Mouse (Mus musculus): ENCODE results near the gene Olah. TPM values are rescaled to one million over a fixed set of nuclear protein-coding genes. Genes with fewer than 3 reads are reported as not detected.
"Not testable (repeated sequence)": the region's sequence is repeated elsewhere in the genome, so short reads cannot be mapped to it uniquely, and the experiment has no call there.

The Olah gene
- polyA plus RNA-seq (2015; fragmentation: Nextera tagmentation; extraction: Ambion mirVana) = not detected in 2 replicates

DNA sequence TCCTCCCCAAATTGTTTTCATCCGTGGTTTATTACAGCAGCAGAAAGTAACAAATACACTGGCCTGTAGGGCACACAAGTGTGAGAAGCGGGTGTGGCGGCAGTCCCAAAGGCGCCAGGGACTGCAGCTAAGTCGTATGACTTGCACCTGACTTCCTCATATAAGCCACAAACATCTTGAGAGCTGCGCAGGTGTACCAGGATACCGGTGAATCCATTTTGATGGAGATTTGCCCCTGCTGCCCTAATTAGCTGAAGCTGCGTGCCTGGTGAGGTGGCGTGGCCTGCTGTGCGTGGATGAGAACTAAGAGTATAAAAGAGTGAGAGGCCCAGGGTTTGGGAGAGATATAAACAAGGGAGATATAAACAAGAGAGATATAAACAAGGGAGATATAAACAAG is at the start of gene Olah:
TSS of gene Olah (minus strand) at position 101 of the 400 bp plus-strand sequence.
- not testable (repeated sequence) for H3K27ac ChIP-seq (ENCODE audit: low read depth); H3K27me3 ChIP-seq (ENCODE audit: insufficient read depth, low read length); ATAC-seq; H3K4me2 ChIP-seq (ENCODE audit: low read depth, low read length); H3K9ac ChIP-seq (replicated peaks); DNase-seq; H3K4me1 ChIP-seq (ENCODE audit: insufficient read depth); H3K9me3 ChIP-seq (ENCODE audit: low read length); H3K36me3 ChIP-seq (replicated peaks; ENCODE audit: insufficient read depth, low read length); H3K4me3 ChIP-seq (ENCODE audit: low read depth, low read length)
- WGBS (ENCODE audit: insufficient replicate concordance) = 63% methylated on average over 10 of the region's 10 CpGs

DNA sequence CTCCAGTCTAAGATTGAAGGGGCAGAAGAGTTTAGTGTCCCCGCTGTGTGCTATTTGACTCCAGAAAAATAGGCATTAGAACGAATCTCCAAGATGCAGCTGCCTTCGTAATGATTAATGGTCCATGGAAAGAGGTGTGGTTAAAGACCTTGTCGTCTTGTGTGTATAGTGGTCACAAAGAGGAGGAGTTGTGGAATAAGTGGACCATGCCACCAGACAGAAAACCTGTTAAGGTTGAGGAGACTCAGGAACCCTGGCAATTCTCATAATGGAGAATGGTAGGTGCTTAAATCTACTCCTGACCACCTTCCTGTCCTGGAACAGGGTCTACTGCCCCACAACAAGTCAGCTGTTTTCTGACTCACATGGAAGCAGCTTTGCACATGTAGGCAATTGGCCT is 49.0 kb upstream of the Olah start:
- H3K27me3 ChIP-seq (ENCODE audit: insufficient read depth, low read length) = no peaks in the 10 kb centered on the region
- no peak overlapping the region for H3K4me3 ChIP-seq (ENCODE audit: low read depth, low read length)
- no peak overlapping the region for H3K4me2 ChIP-seq (ENCODE audit: low read depth, low read length)
- TF ChIP-seq EP300 (IDR thresholded peaks at IDR 0.05; ENCODE audit: low read depth) = no peak
- no peak for TF ChIP-seq CTCF (IDR thresholded peaks at IDR 0.05; ENCODE audit: low read depth)
- no peaks in the 10 kb centered on the region for H3K4me1 ChIP-seq (ENCODE audit: insufficient read depth)
- WGBS (ENCODE audit: insufficient replicate concordance) = 83% methylated on average over 4 of the region's 4 CpGs
- H3K36me3 ChIP-seq (replicated peaks; ENCODE audit: insufficient read depth, low read length) = peaks cover 51% of the 10 kb centered on the region
- no peak for DNase-seq
- no peaks in the 10 kb centered on the region for H3K9me3 ChIP-seq (ENCODE audit: low read length)
- no peak overlapping the region for H3K27ac ChIP-seq (ENCODE audit: low read depth)
- no peak overlapping the region for H3K9ac ChIP-seq (replicated peaks)
- no peak for ATAC-seq

DNA sequence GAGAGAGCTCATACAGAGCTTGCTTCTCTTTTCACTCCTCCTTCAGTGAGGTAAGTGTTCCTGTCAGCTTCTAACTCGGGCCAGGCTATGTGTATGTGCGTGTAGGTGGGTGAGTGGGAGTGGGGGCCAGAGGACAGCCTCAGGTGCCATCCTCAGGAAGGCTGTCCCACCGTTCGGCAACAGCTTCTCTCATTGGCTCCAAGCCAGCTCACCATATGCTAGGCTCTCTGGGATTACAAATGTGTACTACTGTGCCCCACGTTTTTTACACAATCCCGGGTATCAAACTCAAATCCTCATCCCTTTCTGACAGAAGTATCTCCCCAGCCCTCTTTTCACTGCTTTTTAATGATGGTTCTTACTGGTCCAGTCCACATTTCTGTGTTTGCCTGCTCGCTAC is 47.2 kb upstream of the Olah start:
- H3K9me3 ChIP-seq (ENCODE audit: low read length) = no peaks in the 10 kb centered on the region
- ATAC-seq (no peak), DNase-seq (no peak)
- WGBS (ENCODE audit: insufficient replicate concordance) = 80% methylated on average over 7 of the region's 7 CpGs
- no peaks in the 10 kb centered on the region for H3K27me3 ChIP-seq (ENCODE audit: insufficient read depth, low read length)
- no peak overlapping the region for H3K27ac ChIP-seq (ENCODE audit: low read depth)
- H3K4me2 ChIP-seq (ENCODE audit: low read depth, low read length) = no peak overlapping the region
- no peak overlapping the region for H3K9ac ChIP-seq (replicated peaks)
- peaks cover 51% of the 10 kb centered on the region for H3K36me3 ChIP-seq (replicated peaks; ENCODE audit: insufficient read depth, low read length)
- TF ChIP-seq EP300 (IDR thresholded peaks at IDR 0.05; ENCODE audit: low read depth) = no peak
- TF ChIP-seq CTCF (IDR thresholded peaks at IDR 0.05; ENCODE audit: low read depth) = no peak
- no peak overlapping the region for H3K4me3 ChIP-seq (ENCODE audit: low read depth, low read length)
- no peaks in the 10 kb centered on the region for H3K4me1 ChIP-seq (ENCODE audit: insufficient read depth)

DNA sequence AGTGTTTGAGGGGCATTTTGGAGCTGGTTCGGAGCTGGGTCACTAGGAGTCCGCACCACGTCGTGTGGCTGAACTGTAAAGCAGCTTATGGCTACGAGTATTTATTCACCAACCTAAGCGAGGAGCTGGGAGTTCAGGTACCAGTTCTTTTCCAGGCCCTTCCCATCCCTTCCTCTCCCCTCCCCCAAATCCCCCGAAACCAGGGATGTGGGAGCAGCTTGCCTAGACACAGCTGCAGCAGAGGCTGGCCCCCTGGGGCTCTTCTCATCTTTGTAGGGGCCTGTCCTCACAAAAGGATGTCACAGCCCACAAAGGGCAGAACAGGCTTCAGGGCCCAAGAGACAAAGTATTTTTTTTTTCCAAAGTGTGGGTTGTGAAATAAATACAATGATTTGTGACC is 40.9 kb upstream of the Olah start:
- Histone ChIP-seq H3K9ac (replicated peaks) (no peak overlapping the region), H3K4me1 (ENCODE audit: insufficient read depth) (no peaks in the 10 kb centered on the region), H3K9me3 (ENCODE audit: low read length) (no peaks in the 10 kb centered on the region), H3K4me2 (ENCODE audit: low read depth, low read length) (no peak overlapping the region), H3K36me3 (replicated peaks; ENCODE audit: insufficient read depth, low read length) (peaks cover 41% of the 10 kb centered on the region), H3K27me3 (ENCODE audit: insufficient read depth, low read length) (no peaks in the 10 kb centered on the region), H3K4me3 (ENCODE audit: low read depth, low read length) (no peak overlapping the region), H3K27ac (ENCODE audit: low read depth) (no peak overlapping the region)
- TF ChIP-seq EP300 (IDR thresholded peaks at IDR 0.05; ENCODE audit: low read depth) = no peak
- TF ChIP-seq CTCF (IDR thresholded peaks at IDR 0.05; ENCODE audit: low read depth) = no peak
- DNase-seq (no peak), ATAC-seq (no peak)
- 79% methylated on average over 7 of the region's 7 CpGs for WGBS (ENCODE audit: insufficient replicate concordance)

DNA sequence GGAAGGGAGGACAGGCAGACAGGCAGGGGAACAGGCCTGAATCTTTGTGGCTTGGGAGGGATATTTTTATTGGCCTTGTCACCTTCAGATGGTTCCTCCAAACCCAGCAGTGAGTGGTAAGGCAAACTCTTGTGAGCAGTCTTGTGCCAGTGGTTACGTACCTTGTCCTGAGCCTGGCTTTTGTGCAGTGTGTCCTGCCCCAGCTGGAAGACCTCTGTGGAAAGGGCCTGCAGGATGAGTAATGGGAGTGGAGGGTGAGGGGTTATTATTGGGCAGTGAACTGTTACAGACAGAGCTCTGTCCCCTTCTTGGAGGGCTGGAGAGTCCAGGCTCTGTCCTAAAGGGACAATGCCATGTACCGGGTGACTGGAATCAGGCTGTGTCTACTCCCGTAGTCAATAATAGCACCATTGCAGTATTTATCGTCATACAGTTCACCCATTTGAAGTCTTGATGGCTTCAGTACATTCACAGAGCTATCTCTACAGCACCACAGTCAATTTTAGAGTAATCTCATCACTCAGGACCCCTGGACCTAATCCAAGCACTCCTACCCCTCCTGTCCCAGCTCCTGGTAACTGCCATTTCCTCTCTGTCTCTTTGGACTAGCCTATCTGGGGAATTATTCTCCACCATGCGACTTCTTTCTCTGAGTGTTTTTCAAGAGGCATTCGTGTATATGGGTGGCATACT is 38.5 kb upstream of the Olah start:
- no peak for DNase-seq
- no peak overlapping the region for H3K4me3 ChIP-seq (ENCODE audit: low read depth, low read length)
- H3K27me3 ChIP-seq (ENCODE audit: insufficient read depth, low read length) = no peaks in the 10 kb centered on the region
- H3K27ac ChIP-seq (ENCODE audit: low read depth) = no peak overlapping the region
- H3K36me3 ChIP-seq (replicated peaks; ENCODE audit: insufficient read depth, low read length) = peaks cover 29% of the 10 kb centered on the region
- 77% methylated on average over 6 of the region's 6 CpGs for WGBS (ENCODE audit: insufficient replicate concordance)
- ATAC-seq = no peak
- H3K9me3 ChIP-seq (ENCODE audit: low read length) = no peaks in the 10 kb centered on the region
- TF ChIP-seq CTCF (IDR thresholded peaks at IDR 0.05; ENCODE audit: low read depth) = no peak
- TF ChIP-seq EP300 (IDR thresholded peaks at IDR 0.05; ENCODE audit: low read depth) = no peak
- H3K4me1 ChIP-seq (ENCODE audit: insufficient read depth) = no peaks in the 10 kb centered on the region
- H3K9ac ChIP-seq (replicated peaks) = no peak overlapping the region
- no peak overlapping the region for H3K4me2 ChIP-seq (ENCODE audit: low read depth, low read length)

DNA sequence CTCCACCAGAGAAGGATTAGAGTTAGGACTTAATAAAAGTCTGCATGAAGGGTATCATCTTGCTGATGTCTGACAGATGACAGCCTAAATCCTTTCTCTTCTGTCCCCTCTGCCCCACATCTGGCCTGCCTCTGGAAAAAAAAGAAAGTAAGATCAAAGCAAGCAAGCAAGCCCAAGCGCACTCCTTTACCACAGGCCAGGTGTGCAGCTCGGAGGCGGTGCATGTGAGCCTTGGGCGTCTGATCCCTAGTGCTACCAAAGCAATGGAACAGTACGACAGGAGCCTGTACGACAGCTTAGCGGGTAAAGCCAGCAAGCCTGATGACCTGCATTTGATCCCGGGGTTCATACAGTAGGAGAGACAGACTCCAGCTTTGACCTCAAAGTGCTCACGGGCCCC is 33.9 kb upstream of the Olah start:
- no peaks in the 10 kb centered on the region for H3K9me3 ChIP-seq (ENCODE audit: low read length)
- no peak overlapping the region for H3K27ac ChIP-seq (ENCODE audit: low read depth)
- no peak overlapping the region for H3K4me3 ChIP-seq (ENCODE audit: low read depth, low read length)
- H3K4me1 ChIP-seq (ENCODE audit: insufficient read depth) = no peaks in the 10 kb centered on the region
- no peak for TF ChIP-seq CTCF (IDR thresholded peaks at IDR 0.05; ENCODE audit: low read depth)
- TF ChIP-seq EP300 (IDR thresholded peaks at IDR 0.05; ENCODE audit: low read depth) = no peak
- no peak for ATAC-seq
- H3K36me3 ChIP-seq (replicated peaks; ENCODE audit: insufficient read depth, low read length) = peaks cover 18% of the 10 kb centered on the region; the same call in 1 of the 2 replicates
- no peaks in the 10 kb centered on the region for H3K27me3 ChIP-seq (ENCODE audit: insufficient read depth, low read length)
- H3K9ac ChIP-seq (replicated peaks) = no peak overlapping the region
- no peak overlapping the region for H3K4me2 ChIP-seq (ENCODE audit: low read depth, low read length)
- DNase-seq = no peak
- 83% methylated on average over 9 of the region's 9 CpGs for WGBS (ENCODE audit: insufficient replicate concordance)

Data from liver, postnatal 0 days (tissue).